Mouse (Mus musculus) adrenal gland, postnatal 25 days (tissue): ENCODE results near the gene Pdzd7. TPM values are rescaled to one million over a fixed set of nuclear protein-coding genes. Genes with fewer than 3 reads are reported as not detected.
A peak's percentile ranks its signal among the peaks of the same experiment; 100 is the strongest.
"Not testable (repeated sequence)": the region's sequence is repeated elsewhere in the genome, so short reads cannot be mapped to it uniquely, and the experiment has no call there.

Source experiments
- DNase-seq: peaks from one replicate; pipeline ENCODE4 v3.0.0; 2021; ENCODE audit warnings: mixed read lengths
- total RNA-seq: library from RNA; stranded (reverse); gene quantifications from 2 replicates; pipeline ENCODE4 v1.2.3, GENCODE M21; 2021

Pdzd7 gene
- total RNA-seq, 1 experiment from 2014 or later = 0.52 TPM

DNA sequence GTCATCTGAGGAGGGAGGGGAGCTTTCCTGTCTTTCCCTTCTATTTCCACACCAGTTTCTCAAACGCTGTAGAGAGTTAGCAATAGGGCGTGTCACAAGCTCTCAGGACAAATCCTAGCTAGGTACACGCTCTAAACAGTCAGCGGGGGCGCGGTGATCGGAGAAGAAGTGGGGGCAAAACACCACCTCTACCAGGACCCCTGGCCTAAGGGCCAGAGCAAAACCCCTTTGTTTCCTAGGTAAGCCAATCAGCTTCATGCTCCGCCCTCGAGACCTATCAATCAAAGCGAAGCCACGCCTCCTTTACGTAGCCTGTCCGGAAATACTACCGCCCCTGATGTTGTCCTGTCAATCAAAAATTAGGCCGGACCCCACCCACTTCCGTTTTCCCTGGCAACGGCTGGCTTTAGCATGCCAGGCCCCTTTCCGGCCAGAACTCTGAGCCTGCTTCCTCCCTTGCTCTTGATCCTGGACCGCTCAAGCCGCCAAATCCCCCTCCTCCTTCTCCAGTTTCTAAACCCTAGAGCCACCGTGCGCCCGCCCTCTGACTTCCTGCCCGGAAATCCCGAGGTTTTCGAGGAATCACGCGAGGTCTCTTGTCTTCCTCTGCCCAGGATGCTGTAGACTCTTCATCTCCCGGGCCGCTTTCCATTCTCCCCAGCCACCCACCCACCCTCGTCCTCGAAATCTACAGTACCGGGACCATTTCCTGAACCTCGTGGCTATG lies 12.8 kb upstream of the Pdzd7 start:
- peak; percentile 86 for DNase-seq

DNA sequence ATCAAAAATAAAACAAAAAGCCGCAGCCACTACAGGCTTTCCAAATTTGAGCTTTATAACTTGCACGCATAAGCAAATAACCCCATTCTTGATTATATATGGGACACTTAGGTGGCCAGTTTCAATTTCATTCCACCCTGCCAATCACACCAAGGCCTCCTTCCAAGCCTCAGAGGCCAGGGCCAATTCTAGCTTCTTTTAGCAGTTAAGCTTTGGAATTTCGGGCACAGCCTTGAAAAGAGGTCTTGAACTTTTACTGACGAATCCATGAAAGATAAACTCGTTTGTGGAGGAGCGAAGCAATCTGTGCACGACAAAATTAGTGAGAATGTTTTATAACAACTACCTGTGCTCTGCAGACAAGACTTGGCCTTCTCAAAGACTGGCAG lies 12.2 kb upstream of the Pdzd7 start:
- DNase-seq = no peak

DNA sequence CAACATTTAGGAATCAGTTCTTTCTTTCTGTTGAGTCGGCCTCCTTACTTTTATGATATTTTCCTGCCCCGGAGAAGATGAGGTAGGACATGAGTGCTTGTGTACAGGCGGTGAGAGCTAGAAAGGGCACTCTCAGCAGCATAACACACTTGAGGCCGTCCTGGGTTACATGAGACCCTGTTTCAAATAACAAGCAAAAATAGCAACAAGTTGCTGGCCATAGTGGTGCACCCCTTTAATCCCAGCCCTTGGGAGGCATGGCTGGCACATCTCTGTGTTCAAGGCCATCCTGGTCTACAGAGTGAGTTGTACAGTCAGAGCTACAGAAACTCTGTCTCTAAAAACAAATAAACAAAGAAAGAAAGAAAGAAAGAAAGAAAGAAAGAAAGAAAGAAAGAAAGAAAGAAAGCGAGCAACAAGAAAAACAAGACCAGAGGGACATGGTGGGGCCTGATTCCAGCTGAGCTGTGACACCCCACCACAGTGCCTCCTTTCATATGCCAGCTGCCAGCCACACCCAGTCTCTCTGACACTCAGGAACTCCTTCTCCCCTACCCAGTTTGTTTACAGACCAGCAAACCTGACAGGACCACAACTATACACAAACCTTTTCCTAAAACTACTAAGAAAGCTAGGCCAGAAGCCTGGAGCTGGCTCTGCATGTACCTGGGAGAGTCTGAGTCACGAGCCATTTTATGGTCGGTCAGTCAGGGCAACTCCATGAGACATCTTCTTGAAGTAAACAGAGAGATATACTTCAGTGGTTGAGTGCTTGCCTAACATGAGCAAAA lies 11.6 kb upstream of the Pdzd7 start:
- no peak for DNase-seq

DNA sequence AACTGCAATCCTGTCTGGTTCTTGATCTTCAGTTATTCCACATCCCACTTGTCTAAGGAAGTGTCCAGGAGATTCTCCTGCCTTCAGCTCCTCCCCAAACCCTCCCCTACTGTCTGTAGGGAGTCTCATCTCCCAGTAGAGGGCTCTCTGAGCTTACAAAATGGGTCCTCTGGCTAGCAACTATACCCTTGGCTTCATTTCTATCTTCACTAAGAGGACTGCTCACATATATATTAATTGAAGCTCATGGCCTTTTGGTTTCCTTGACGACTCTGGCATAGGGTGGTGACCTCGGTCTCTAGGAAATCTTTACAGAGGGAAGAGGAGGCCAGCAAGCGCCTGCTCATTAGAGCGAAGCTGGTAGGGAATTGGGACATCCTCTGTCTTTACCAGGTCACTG lies 10.8 kb upstream of the Pdzd7 start:
- DNase-seq = no peak

DNA sequence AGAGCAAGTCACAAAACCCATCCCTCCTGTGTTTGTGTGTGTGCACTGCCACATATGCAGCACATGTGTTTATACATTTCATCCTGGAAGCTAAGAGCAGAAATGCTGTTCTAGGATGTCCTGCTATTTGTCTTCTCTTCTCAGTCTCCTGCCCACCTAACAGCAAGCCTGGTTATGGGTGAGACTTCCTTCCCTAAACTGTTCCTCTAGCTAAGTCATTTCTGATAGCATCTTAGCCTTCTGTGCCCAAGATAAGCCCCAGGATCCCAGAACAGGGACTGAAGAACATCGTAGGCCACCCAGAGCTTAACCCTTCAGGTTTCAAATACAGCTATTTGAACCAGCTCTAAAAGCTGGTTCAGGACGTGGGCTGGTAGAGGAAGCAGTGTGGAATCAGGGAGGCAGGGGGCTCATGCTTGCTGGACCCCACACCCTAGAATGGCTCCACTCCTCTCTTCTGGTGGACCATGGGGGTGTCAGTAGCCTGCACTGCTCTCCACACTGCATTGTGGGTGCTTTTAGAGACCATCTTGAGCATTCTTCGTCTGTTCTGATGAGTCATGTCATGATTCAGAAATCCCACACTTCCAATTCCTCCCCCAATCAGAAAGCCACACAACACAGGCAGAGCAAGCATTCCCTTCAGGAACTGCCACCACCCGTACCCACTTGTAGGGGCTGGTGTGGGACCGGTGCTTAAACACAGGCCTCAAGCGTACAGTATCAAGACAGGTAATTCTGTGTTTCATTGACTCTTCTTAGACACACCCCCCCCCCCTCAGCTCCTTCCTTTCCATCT lies 9.6 kb upstream of the Pdzd7 start:
- no peak for DNase-seq

DNA sequence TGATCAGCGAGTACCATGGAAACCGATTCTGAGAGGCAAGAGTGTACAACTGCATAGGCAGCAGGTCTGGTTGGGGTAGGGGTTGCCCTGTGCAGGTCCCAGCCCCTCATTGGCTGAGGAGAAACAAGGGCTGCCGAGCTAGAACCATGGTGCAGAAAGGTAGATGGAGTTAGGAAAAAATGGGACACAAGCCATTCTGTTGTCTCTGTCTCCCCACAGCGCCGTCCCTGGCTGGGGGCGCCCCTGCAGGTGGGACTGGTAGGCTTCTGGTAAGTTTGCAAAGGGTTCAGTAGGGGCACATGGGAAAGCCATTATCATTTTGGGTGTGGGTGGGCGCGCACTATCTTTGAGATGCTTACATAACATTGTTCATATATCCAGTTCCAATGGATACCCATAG lies 7.9 kb upstream of the Pdzd7 start:
- DNase-seq = no peak

DNA sequence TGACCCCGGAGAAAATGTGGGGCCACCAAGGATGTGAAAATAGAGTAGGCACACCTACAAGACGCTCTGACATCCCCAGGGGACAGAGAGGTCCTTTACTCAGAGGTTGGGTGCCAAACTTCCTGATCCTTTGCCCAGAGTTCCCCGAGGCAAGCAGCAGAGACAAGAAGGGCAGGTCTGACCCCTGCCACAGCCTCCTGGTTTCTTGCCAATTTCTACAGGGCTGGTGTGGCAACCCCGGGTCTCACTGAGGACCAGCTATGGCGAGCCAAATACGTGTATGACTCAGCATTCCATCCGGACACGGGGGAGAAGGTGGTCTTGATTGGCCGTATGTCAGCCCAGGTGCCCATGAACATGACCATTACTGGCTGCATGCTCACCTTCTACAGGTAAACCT lies 4.0 kb upstream of the Pdzd7 start:
- DNase-seq = no peak

DNA sequence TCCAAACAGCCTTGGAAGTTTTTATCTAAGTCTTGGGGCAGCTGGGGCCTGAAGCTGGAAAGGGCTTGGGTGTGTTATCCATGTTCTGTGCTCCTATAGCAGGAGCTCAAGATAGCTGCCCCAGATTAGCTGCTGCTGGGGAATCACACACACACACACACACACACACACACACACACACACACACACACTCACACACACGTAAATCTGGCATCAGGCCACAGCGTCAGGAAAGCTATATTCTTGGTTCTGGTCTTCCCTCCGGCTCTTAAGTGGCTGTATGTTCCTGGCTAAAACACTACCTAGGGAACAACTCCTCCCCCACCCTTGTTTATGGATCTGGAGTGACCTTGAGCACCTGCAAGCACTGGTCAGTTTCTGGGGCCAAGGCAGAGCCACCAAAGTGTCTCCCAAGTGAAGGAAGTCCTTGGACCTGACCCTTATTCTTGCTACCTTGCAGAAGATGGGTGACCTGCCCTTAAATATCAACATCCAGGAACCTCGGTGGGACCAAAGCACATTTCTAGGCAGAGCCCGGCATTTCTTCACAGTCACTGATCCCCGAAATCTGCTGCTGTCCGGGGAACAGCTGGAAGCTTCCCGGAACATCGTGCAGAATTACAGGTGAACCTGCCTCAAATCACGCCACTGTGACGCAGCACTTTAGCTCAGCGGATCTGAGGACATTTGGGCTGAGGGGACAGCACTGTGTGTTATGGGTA lies 3.3 kb upstream of the Pdzd7 start:
- no peak for DNase-seq

DNA sequence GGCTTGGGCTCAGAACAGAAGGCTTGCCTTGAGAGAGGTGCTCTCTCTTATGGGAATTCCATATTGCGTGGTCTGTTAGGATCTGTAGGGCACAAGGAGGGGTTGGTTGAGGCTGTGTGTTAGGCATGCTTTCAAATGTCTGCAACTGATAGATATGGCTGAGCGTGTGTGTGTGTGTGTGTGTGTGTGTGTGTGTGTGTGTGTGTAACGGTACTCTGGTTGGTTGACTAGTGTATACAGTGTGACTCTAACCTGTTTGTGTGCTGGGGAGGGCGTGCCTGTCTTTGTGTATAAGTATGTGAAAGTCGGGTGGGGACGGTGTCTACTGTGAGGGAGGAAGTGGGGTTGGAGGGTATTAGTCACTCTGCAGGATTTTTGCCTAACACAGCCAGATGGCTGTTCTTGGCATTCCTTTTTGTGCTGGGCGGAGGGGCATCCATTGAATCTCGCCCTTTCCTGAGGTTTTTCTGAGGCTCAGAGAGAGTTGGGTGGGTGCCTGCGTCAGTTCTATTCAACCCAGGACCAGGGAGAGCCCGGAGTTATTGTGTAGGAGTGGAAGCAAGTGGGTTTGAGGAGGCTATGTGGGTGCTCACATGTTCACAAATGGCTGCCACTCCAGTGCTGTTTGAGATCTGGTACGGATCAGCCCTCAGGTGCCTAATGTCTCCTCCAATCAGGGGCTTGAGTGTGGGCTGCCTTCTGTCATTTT lies 2.6 kb upstream of the Pdzd7 start:
- DNase-seq = no peak

DNA sequence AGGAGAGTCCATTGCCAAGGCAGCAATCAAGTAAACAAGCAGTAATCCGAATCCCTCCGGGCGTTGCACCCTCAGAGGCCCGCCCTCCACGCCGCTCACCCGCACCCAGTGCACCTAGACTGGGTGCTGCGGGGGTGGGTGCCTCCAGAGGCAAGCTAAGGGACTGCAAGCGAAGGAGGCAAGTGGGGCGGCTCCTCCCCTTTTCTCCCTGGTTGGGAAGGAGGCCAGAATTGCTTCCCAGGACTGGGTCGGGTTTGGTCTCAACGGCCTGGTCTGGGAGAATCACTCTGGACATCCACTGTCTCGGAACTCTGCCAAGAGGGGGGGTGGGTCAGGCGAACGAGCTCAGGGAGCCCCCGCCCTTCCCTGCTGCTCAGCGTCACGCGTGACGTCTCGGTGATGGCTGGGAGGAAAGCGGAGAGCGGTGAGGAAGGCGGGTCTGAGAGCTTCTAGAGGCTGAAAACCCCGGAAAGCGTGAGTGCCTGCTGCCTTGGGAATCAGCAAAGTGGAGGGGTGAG lies 2.0 kb upstream of the Pdzd7 start, which contains the start of gene Sfxn3:
Sfxn3 (plus strand) TSS at position 87 of the 518 bp plus-strand sequence.
- peak; percentile 93 for DNase-seq

DNA sequence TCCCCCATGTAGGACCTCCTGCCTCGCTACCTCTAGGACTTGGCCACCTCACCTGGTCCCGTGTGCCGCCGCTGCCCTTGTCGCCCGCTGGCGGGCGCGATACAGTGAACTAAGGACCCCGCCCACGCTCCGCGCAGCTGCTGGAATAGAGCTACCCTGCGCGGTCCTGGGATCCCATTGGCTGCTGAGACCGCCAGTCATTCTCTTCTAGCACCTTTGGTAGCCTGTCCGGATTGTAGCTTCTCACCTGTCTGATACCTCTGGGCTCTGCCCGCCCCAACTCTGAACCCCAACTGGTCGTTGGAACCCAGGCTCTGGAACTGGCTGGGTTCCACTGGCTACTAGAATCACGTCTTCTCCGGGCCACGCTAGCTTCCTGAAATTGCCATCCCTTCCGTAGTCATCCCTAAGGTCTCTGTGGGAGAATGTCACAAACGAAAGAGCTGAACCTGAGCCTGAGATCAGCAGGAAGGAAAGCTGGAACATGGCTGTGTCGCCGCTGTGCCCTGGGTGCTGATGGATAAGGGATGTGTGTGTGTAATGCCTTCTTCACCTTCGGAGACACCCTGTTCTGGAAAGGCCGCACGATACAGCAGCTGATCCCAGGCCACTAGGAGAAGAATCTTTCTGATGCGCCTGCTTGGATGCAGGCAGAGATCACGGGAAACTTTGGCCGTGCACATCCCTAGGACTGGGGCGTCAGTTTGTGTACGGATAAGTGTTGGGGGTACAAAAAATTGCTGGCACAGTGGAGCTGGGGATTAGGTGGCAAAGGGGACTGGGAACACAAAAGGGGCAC lies 1.2 kb upstream of the Pdzd7 start:
- peak; percentile 87 for DNase-seq

DNA sequence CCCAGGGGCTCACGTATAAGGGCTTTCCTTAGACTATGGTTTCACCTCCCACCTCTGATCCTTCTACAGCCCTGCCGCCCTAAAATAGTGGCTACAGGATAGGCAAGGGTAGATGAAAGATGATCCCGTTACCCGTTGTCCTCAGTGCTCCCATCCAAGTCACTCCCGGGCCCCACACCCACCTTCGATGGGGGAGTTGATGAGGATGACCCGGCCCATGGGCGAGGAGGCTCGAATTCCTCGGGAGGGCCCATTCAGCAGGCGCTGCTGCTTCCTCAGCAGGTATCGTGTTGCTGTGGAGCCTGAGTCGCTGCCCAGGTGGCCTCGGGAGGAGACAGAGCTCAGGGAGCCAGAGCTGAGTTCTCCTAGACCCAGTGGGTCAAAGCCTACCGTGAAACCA lies 281 bp downstream of the Pdzd7 start:
- no peak for DNase-seq

DNA sequence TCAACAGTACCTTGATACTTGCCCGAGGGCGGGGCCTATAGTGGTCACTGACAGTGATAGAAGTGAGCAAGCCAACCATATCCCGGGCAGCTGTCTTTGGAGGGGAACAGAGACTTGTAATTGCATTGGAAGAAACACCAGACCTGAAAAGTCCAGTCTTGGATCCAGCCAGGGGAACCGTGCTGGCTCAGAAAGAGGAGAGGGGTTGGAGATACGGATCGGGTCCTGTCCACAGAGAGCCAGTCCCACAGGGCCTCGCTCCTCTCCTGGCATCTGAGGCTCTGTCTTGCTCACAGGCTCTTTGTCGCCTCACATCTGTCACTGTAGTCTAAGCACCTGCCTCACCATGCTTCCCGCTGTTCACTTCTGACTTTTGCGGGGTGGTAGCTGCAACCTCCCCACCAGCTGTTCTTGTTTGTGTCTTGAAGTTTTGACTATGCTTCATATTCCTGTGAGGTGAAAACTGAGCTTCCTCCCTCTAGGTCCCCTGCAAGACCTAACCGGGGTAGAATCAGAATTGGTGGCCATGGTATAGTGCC lies 1.1 kb downstream of the Pdzd7 start:
- no peak for DNase-seq

DNA sequence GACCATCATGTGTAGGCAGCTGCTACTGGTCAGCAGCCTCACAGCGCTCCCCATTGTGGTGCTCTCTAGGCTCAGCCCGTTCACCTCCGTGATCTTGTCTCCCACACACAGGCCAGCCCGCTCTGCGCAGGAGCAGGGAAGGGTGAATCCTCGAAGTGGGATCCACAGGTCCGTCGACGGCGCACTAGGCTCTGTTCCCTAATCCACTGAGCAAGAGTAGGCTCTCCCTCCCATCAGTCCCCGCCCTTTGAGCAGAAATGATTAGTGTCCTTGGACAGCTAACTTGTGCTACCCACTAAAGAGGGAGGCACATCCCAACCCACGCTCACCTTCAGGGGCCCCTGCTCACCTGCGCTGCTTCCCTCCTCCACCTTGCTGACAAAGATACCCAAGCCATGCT lies 5.3 kb downstream of the Pdzd7 start:
- no peak for DNase-seq

DNA sequence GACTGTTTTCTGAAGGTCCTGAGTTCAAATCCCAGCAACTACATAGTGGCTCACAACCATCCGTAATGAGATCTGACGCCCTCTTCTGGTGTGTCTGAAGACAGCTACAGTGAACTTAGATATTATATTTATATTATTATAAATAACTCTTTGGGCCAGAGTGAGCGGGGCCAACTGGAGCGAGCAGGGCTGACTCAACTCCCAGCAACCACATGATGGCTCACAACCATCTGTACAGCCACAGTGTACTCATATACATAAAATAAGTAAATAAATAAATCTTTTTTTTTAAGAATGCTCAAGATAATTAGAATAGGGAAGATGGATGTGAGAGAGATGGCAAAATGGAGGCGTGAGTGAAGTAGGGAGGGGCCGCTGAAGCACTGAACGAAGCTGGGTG lies 7.3 kb downstream of the Pdzd7 start:
- not testable (repeated sequence) for DNase-seq

DNA sequence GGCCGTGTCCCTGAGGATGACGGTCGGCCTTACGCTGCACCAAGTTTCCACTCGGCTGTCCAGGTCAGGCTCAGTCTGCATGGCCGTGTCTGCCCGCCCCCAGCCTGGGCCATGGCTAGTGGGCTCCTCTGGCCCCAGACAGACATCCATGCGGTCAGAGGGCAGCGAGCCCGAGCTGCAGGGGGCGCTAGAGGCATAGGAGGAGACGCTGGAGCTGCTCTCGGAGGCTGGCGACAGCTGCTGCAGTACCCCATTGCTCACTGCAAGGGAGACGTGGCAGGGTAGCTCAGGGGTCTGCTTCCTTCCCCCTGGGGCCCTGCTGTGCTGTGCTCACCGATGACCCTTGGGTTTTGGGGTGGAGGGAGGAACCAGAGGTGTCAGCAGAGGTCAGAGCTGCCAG lies 8.7 kb downstream of the Pdzd7 start:
- peak; percentile 80 for DNase-seq

DNA sequence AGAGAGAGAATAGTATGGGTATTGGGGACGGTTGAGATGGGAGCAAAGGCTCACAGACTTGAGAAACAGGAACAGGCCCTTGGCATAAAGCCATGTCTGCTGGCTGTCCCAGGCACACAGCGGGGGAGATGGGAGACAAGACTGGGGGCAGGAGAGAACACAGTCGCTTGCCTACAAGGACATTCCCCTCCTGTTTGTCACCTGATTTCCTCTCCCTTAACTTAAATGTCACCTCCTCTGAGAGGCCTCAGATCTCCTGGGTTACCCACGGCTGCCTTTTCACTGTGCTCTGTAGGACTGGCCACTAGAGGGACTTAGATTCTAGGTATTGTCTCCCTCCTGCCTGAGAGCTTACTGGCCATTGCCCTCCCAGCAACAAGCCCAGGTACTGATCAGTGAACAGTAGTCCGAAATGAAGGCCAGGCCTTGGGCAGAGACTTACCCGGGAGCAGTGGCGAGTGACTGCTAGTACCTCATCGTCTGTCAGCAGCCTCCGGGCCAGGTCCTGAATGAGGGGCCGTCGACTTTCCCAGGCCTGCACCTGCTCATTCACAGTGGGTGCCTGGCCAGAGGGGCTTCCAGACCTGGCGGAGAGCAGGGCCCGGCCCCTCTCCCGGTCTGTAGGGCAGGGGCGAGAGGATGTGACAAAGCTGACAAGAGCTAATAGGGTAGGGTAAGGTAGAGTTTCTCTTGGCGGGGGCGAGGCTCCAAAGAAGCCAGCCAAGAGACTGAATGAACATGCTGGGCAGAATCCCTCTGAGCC lies 12.8 kb downstream of the Pdzd7 start:
- no peak for DNase-seq

DNA sequence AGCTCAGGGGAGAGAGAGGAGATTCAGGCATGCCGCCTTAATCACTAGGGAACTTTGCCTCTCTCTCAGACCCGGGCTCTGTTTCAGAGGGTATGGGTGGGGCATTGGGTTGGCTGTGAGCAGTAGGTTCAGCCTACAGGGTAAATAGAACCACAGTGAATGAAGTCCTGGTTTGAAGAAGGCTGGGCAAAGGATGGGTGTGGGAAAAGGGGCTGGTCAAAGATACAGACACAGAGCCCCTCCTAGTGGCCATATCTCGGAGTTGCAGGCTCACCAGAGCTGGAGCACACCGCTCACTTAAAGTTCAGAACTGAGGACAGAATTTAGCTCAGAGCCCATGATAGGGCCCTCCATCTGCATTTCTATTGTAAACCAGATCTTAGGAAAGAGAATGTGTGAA lies 13.7 kb downstream of the Pdzd7 start:
- DNase-seq = peak; percentile 76
